In the genomic region with DNA sequence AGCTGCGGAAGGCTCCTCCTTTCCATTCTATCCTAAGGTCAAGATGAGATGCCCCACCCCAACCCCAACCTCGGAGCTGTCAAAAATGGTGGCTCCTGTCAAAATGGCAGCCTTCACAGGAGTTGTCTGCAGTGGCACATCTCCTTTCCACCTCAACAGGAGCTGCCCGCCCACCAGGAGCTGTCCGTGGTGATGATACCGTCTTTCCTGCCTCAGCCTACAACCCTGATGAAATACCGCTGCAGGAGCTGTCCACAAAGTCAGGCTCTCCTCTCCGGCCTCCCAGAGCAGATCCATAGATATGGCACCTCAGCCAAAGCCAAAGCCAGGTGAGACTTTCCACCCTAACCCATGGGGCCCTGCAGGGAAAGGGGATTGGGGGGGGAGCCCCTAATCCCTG, we compare ENCODE assay signal across 23 mouse cellular contexts. TPM values are rescaled to one million over a fixed set of nuclear protein-coding genes. Genes with fewer than 3 reads are reported as not detected.
DNase-seq lines count a peak whose midpoint lies in the region; ATAC-seq lines count a peak whose summit lies in the region.
"Had no signal": no experiment of that assay in that cellular context is flagged by ENCODE, and none has a peak within 500 bp of the region (broad histone marks: within the 10 kb centered on the region; RNA-seq: fewer than 3 reads in every experiment).

No protein-coding gene starts in this region.

- peaks cover 20% of the 10 kb centered on the region for H3K4me1 ChIP-seq in hindbrain, embryonic 13.5 days (replicated peaks)

- no peak for ATAC-seq in hindbrain, embryonic 13.5 days (ENCODE audit: low FRiP score)
- ATAC-seq: forebrain, embryonic 15.5 days; hindbrain, embryonic 16.5 days; inflammation-experienced regulatory T-cells, adult 6 months; intestine, postnatal 0 days had no signal

- H3K4me2 ChIP-seq in hindbrain, embryonic 13.5 days = no peak overlapping the region
- H3K4me2 ChIP-seq: forebrain, embryonic 15.5 days; heart, embryonic 13.5 days had no signal

- no peak overlapping the region for H3K9ac ChIP-seq in hindbrain, embryonic 13.5 days
- H3K9ac ChIP-seq: forebrain, embryonic 15.5 days; heart, embryonic 13.5 days had no signal

- H3K9me3 ChIP-seq in hindbrain, embryonic 13.5 days = no peaks in the 10 kb centered on the region
- H3K9me3 ChIP-seq: forebrain, embryonic 15.5 days; G1E; heart, embryonic 13.5 days had no signal

- no peaks in the 10 kb centered on the region for H3K36me3 ChIP-seq in hindbrain, embryonic 13.5 days
- H3K36me3 ChIP-seq: forebrain, embryonic 15.5 days had no signal

- H3K27me3 ChIP-seq in hindbrain, embryonic 13.5 days = no peaks in the 10 kb centered on the region
- H3K27me3 ChIP-seq: forebrain, embryonic 15.5 days; heart, embryonic 13.5 days had no signal

- 81% methylated on average over 7 of the region's 7 CpGs for WGBS in hindbrain, embryonic 13.5 days

- no peak overlapping the region for H3K27ac ChIP-seq in hindbrain, embryonic 13.5 days
- H3K27ac ChIP-seq: embryonic facial prominence, embryonic 10.5 days; forebrain, embryonic 15.5 days; heart, embryonic 13.5 days had no signal

- no peak overlapping the region for H3K4me3 ChIP-seq in hindbrain, embryonic 13.5 days
- H3K4me3 ChIP-seq: embryonic facial prominence, embryonic 10.5 days; forebrain, embryonic 15.5 days; heart, embryonic 13.5 days had no signal

- DNase-seq in A20 (ENCODE audit: low read depth, low spot score) (peak; percentile 15), ES-CJ7 (ENCODE audit: low read depth, low spot score) (peak; percentile 72), WW6 (ENCODE audit: low read depth, low spot score) (peak; percentile 46)
- DNase-seq in embryo, embryonic 9.5 days (ENCODE audit: extremely low spot score) = no peak
- DNase-seq in left cerebral cortex, adult 9 months (ENCODE audit: low spot score in 2 of 2) = no peak
- DNase-seq: adrenal gland, adult 8-10 months; adrenal gland, postnatal 36 days; cerebellum, adult 9-10 months; cerebellum, postnatal 25 days; gastrocnemius, postnatal 36 days; heart, postnatal 36 days had no signal

RNA-seq across cellular contexts. Expression of gene Zfp84, which starts 3.6 kb away (rescaled TPM):
- polyA plus RNA-seq in hindbrain, embryonic 13.5 days (2015; fragmentation: Nextera tagmentation; extraction: Ambion mirVana) = 17.2 and 17.3 TPM in 2 replicates

RNA-seq across cellular contexts. Expression of gene Zfp30, which starts 19.1 kb away (rescaled TPM):
- 14.2 and 14.7 TPM in 2 replicates for polyA plus RNA-seq in hindbrain, embryonic 13.5 days (2015; fragmentation: Nextera tagmentation; extraction: Ambion mirVana)

RNA-seq across cellular contexts. Expression of gene Catsperg2, which starts 37.9 kb away (rescaled TPM):
- 0.26 and 0.32 TPM in 2 replicates for polyA plus RNA-seq in hindbrain, embryonic 13.5 days (2015; fragmentation: Nextera tagmentation; extraction: Ambion mirVana)
- polyA plus RNA-seq: C2C12; embryonic facial prominence, embryonic 10.5 days; embryonic facial prominence, embryonic 14.5 days; heart, embryonic 13.5 days; heart, postnatal 0 days; hindbrain, embryonic 11.5 days; inflammation-experienced regulatory T-cells, adult 6 months; intestine, postnatal 0 days had no signal

RNA-seq across cellular contexts. Expression of gene Zfp790, which starts 51.2 kb away (rescaled TPM):
- polyA plus RNA-seq in hindbrain, embryonic 13.5 days (2015; fragmentation: Nextera tagmentation; extraction: Ambion mirVana) = 28.6 and 30.0 TPM in 2 replicates

Comparison
In these comparisons a context has a peak if more than half of its experiments do, and no peak if none do; other contexts are left out.
1. DNase-seq: peak in A20 (single experiment), ES-CJ7 (single experiment) and WW6 (single experiment); none in embryo, embryonic 9.5 days (single experiment) and left cerebral cortex, adult 9 months (0 of 2).